Mouse (Mus musculus) midbrain, embryonic 13.5 days (tissue): ENCODE results near the gene Pbrm1. TPM values are rescaled to one million over a fixed set of nuclear protein-coding genes. Genes with fewer than 3 reads are reported as not detected.

Experiments
- ATAC-seq: fragments of 200-750 bp; cut with Nextera tagmentation; 2 replicates; pipeline ENCODE4 v1.8.0; 2017; ENCODE audit warnings: mild to moderate bottlenecking, moderate TSS enrichment, moderate library complexity
- H3K27ac ChIP-seq: fragments of 300-500 bp; sonication (generic); 2 replicates; pipeline ENCODE4 v1.5.1; 2015; ENCODE audit warnings: inconsistent platforms, mild to moderate bottlenecking, moderate library complexity
- H3K27me3 ChIP-seq: fragments of 300-500 bp; sonication (generic); 2 replicates; pipeline ENCODE4 v1.6.1; 2015; ENCODE audit warnings: mild to moderate bottlenecking, inconsistent platforms
- H3K36me3 ChIP-seq: fragments of 300-500 bp; sonication (generic); 2 replicates; pipeline ENCODE4 v1.6.1; 2015; ENCODE audit warnings: mild to moderate bottlenecking, inconsistent platforms
- H3K4me1 ChIP-seq: fragments of 300-500 bp; sonication (generic); replicated peaks from 2 replicates; pipeline ENCODE4 v1.6.1; 2015; ENCODE audit warnings: inconsistent platforms
- H3K4me2 ChIP-seq: fragments of 300-500 bp; sonication (generic); replicated peaks from 2 replicates; pipeline ENCODE4 v1.6.1; 2015; ENCODE audit warnings: moderate library complexity, mild to moderate bottlenecking, inconsistent platforms
- H3K4me3 ChIP-seq: fragments of 300-500 bp; sonication (generic); replicated peaks from 2 replicates; pipeline ENCODE4 v1.5.1; 2015; ENCODE audit warnings: mild to moderate bottlenecking, inconsistent platforms
- H3K9ac ChIP-seq: fragments of 300-500 bp; sonication (generic); replicated peaks from 2 replicates; pipeline ENCODE4 v1.6.1; 2015; ENCODE audit warnings: mild to moderate bottlenecking, inconsistent platforms
- H3K9me3 ChIP-seq: fragments of 300-500 bp; sonication (generic); 2 replicates; pipeline ENCODE4 v1.6.1; 2016; ENCODE audit warnings: mild to moderate bottlenecking, inconsistent platforms
- WGBS: fragments of 180-500 bp; shearing (Covaris S2); methylation state at CpG from one replicate; pipeline ENCODE4 v1.1.7; 2015; 5-methylcytosine and 5-hydroxymethylcytosine counted together
- polyA plus RNA-seq: library from polyadenylated mRNA; unstranded; fragments of >200 nt; fragmentation: Nextera tagmentation; extraction: Ambion mirVana; gene quantifications from 2 replicates; pipeline ENCODE4 v1.2.1, GENCODE M21; 2015

Pbrm1 gene
- polyA plus RNA-seq, 1 experiment from 2014 or later = 181 TPM

DNA sequence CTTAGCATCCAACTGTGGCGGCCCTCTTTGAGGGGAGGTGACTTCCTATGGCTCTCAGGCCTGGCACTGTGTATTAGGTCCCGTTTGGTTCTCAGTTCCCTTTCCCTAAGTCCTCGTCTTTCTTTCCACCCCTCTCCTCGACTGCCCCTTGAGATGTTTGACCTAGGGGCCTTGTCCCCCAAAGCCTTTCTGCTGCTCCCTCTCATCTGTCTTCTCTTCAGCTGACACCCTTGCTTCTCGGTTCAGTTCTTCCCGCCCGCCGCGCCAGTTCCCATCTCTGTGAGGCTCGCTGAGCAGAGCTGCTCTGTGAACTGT, 118.3 kb downstream of the Pbrm1 start:
- Histone ChIP-seq H3K4me1 (peaks cover 23% of the 10 kb centered on the region), H3K36me3 (peaks cover 81% of the 10 kb centered on the region), H3K4me2 (no peak overlapping the region), H3K27ac (no peak overlapping the region), H3K4me3 (no peak overlapping the region), H3K9me3 (no peaks in the 10 kb centered on the region), H3K9ac (no peak overlapping the region), H3K27me3 (no peaks in the 10 kb centered on the region)
- WGBS = 87% methylated on average over 10 of the region's 10 CpGs
- ATAC-seq = no peak

GRCm38 (mm10) chr14:31137791-31138190, 118.9 kb downstream of the Pbrm1 start:
- WGBS = 77% methylated on average over 11 of the region's 11 CpGs
- ATAC-seq = no peak
- H3K4me1 ChIP-seq = peaks cover 17% of the 10 kb centered on the region
- no peak overlapping the region for H3K27ac ChIP-seq
- no peak overlapping the region for H3K4me3 ChIP-seq
- no peaks in the 10 kb centered on the region for H3K9me3 ChIP-seq
- H3K27me3 ChIP-seq = no peaks in the 10 kb centered on the region
- H3K9ac ChIP-seq = no peak overlapping the region
- no peak overlapping the region for H3K4me2 ChIP-seq
- peaks cover 87% of the 10 kb centered on the region for H3K36me3 ChIP-seq

GRCm38 (mm10) chr14:31138219-31138896, 119.4 kb downstream of the Pbrm1 start:
- 0 out of 2 replicates have a peak, but pooled peaks have one; percentile 3 for ATAC-seq
- Histone ChIP-seq H3K4me2 (no peak overlapping the region), H3K27me3 (no peaks in the 10 kb centered on the region), H3K9me3 (no peaks in the 10 kb centered on the region), H3K9ac (no peak overlapping the region), H3K27ac (no peak overlapping the region), H3K4me1 (peaks cover 11% of the 10 kb centered on the region), H3K36me3 (peaks cover 89% of the 10 kb centered on the region), H3K4me3 (no peak overlapping the region)
- WGBS = 84% methylated on average over 23 of the region's 35 CpGs

- H3K36me3 ChIP-seq = peaks cover 89% of the 10 kb centered on the region
- no peak for ATAC-seq
- no peak overlapping the region for H3K4me2 ChIP-seq
- peaks cover 5% of the 10 kb centered on the region for H3K4me1 ChIP-seq
- WGBS = 95% methylated on average over 9 of the region's 9 CpGs
- H3K27ac ChIP-seq = no peak overlapping the region
- no peaks in the 10 kb centered on the region for H3K27me3 ChIP-seq
- H3K9ac ChIP-seq = no peak overlapping the region
- H3K4me3 ChIP-seq = no peak overlapping the region
- H3K9me3 ChIP-seq = no peaks in the 10 kb centered on the region
Observed at GRCm38 (mm10) chr14:31138897-31139429, 120.0 kb downstream of the Pbrm1 start.

DNA sequence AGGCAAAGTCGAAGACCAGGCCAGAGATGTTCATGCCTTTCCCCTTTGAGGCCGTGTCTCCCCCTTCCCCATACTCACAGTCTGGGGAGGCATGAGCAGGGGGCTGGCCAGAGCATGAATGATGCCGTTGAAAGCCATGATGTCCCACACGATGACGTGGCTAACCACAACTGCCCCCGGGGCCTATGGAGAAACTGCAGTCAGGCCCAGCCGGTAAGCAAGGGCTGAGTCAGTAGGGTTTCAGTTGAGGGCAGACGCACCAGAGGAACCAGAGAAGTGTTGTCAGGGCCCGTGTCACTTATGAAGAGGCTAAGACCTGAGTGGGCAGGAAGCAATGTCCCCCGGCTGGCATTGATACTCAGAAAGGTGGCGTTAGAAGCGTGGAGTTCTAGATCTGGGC, 120.7 kb downstream of the Pbrm1 start:
- Histone ChIP-seq H3K9me3 (no peaks in the 10 kb centered on the region), H3K27me3 (no peaks in the 10 kb centered on the region), H3K36me3 (peaks cover 84% of the 10 kb centered on the region), H3K4me1 (no peaks in the 10 kb centered on the region), H3K9ac (no peak overlapping the region), H3K4me3 (no peak overlapping the region), H3K4me2 (no peak overlapping the region), H3K27ac (no peak overlapping the region)
- no peak for ATAC-seq
- 92% methylated on average over 12 of the region's 12 CpGs for WGBS

DNA sequence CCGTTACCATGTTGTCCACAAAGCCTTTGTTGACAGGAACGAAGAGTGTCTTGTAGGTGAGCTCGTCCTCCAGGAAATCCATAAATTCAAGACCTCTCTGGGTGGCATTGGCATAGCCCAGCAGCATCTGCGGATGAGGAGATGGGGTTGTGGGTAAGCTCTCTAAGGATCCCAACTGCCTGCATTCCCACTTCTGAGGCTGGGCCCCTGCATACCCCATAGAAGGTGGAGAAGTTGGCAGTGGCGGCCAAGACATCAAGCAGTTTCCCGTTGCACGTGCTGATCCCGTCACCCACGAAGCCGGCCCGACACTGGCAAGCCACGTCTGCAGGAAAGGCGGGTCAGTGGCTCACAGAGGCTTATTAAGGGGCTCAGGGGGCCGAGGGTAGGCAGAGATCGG, 121.2 kb downstream of the Pbrm1 start:
- WGBS = 96% methylated on average over 15 of the region's 15 CpGs
- H3K36me3 ChIP-seq = peaks cover 79% of the 10 kb centered on the region
- no peak for ATAC-seq

DNA sequence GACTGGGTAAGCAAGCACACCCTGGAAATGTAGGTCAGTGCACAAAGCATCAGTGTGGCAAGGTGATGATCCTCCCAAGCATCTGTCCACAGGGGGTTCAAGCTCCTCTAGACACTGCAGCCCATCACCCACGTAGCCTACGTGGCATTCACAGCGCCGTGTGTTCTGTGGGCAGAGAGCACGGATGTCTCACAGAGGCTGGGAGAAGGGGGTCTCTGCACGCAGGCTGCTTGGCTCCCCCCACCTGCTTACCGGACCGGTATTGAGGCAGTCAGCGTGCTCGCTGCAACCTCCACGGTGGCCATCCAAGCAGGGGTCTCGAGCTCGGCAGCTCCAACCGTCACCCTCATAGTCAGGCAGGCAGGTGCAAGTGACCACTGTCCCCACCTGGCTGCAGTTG, 122.1 kb downstream of the Pbrm1 start:
- no peak for ATAC-seq
- no peaks in the 10 kb centered on the region for H3K4me1 ChIP-seq
- peaks cover 70% of the 10 kb centered on the region for H3K36me3 ChIP-seq
- WGBS = 94% methylated on average over 14 of the region's 14 CpGs
- no peak overlapping the region for H3K4me3 ChIP-seq
- H3K4me2 ChIP-seq = no peak overlapping the region
- H3K9me3 ChIP-seq = no peaks in the 10 kb centered on the region
- no peak overlapping the region for H3K9ac ChIP-seq
- no peaks in the 10 kb centered on the region for H3K27me3 ChIP-seq
- no peak overlapping the region for H3K27ac ChIP-seq

More for the DNA sequence above, 121.2 kb downstream of the Pbrm1 start:
- Histone ChIP-seq H3K4me3 (no peak overlapping the region), H3K9ac (no peak overlapping the region), H3K4me1 (no peaks in the 10 kb centered on the region), H3K4me2 (no peak overlapping the region), H3K27ac (no peak overlapping the region; the same call in 1 of the 2 replicates), H3K27me3 (no peaks in the 10 kb centered on the region), H3K9me3 (no peaks in the 10 kb centered on the region)

GRCm38 (mm10) chr14:31145694-31146093, 126.8 kb downstream of the Pbrm1 start:
- Histone ChIP-seq H3K4me1 (no peaks in the 10 kb centered on the region), H3K27me3 (no peaks in the 10 kb centered on the region), H3K4me2 (no peak overlapping the region), H3K36me3 (peaks cover 23% of the 10 kb centered on the region), H3K9ac (no peak overlapping the region), H3K4me3 (no peak overlapping the region), H3K9me3 (no peaks in the 10 kb centered on the region), H3K27ac (no peak overlapping the region)
- ATAC-seq = no peak
- 93% methylated on average over 11 of the region's 11 CpGs for WGBS

GRCm38 (mm10) chr14:31160196-31161150, 141.5 kb downstream of the Pbrm1 start:
- Histone ChIP-seq H3K36me3 (no peaks in the 10 kb centered on the region), H3K27ac (no peak overlapping the region), H3K9me3 (no peaks in the 10 kb centered on the region), H3K4me3 (no peak overlapping the region), H3K9ac (no peak overlapping the region), H3K27me3 (no peaks in the 10 kb centered on the region), H3K4me2 (no peak overlapping the region), H3K4me1 (0 out of 2 replicates have a peak, but pooled peaks cover 4% of the 10 kb centered on the region)
- 83% methylated on average over 27 of the region's 27 CpGs for WGBS
- no peak for ATAC-seq

DNA sequence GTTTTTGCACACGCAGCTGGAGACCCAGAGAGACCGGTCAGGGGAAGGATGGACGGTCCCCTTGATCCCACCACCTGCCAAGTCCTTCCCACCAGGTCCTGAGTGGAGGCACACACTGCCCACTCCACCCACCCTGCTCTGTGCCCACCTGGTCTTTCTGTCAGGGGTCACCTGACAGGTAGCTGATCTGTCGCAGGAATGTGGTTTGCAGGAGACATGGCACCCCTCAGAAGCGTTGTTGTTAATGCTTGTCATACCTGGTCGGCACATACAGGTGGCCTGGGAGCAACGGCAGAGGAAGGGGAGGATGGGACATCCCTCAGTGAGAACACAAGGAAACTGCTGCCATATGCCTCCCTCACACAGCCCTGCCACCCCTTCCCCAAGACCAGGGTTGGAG, 142.3 kb downstream of the Pbrm1 start:
- WGBS = 93% methylated on average over 7 of the region's 7 CpGs

GRCm38 (mm10) chr14:31161638-31162037, 142.7 kb downstream of the Pbrm1 start:
- no peak overlapping the region for H3K4me3 ChIP-seq
- no peak for ATAC-seq
- 0 out of 2 replicates have a peak, but pooled peaks cover 8% of the 10 kb centered on the region for H3K4me1 ChIP-seq
- no peak overlapping the region for H3K4me2 ChIP-seq
- no peaks in the 10 kb centered on the region for H3K9me3 ChIP-seq
- no peaks in the 10 kb centered on the region for H3K36me3 ChIP-seq
- no peak overlapping the region for H3K27ac ChIP-seq
- no peaks in the 10 kb centered on the region for H3K27me3 ChIP-seq
- no peak overlapping the region for H3K9ac ChIP-seq
- WGBS = 61% methylated on average over 10 of the region's 10 CpGs

More for the DNA sequence above, 142.3 kb downstream of the Pbrm1 start:
- Histone ChIP-seq H3K4me1 (0 out of 2 replicates have a peak, but pooled peaks cover 4% of the 10 kb centered on the region), H3K4me2 (no peak overlapping the region), H3K9me3 (no peaks in the 10 kb centered on the region), H3K36me3 (no peaks in the 10 kb centered on the region), H3K27ac (no peak overlapping the region), H3K9ac (no peak overlapping the region), H3K27me3 (no peaks in the 10 kb centered on the region), H3K4me3 (no peak overlapping the region)
- ATAC-seq = no peak

GRCm38 (mm10) chr14:31164067-31164466, 145.1 kb downstream of the Pbrm1 start:
- H3K9me3 ChIP-seq = no peaks in the 10 kb centered on the region
- no peak overlapping the region for H3K27ac ChIP-seq
- WGBS = 83% methylated on average over 8 of the region's 8 CpGs
- H3K4me2 ChIP-seq = no peak overlapping the region
- H3K36me3 ChIP-seq = no peaks in the 10 kb centered on the region
- H3K27me3 ChIP-seq = no peaks in the 10 kb centered on the region
- no peak for ATAC-seq
- H3K4me3 ChIP-seq = no peak overlapping the region
- H3K9ac ChIP-seq = no peak overlapping the region
- H3K4me1 ChIP-seq = peaks cover 11% of the 10 kb centered on the region; the same call in 1 of the 2 replicates
